Mouse (Mus musculus) limb, embryonic 11.5 days (tissue): ENCODE data around the gene Zfp777. TPM values are rescaled to one million over a fixed set of nuclear protein-coding genes. Genes with fewer than 3 reads are reported as not detected.

Source experiments
- ATAC-seq: fragments of 200-750 bp; cut with Nextera tagmentation; 2 replicates; pipeline ENCODE4 v1.8.0; 2017; ENCODE audit warnings: low read depth; ENCODE audit not compliant: insufficient number of reproducible peaks, low FRiP score, low TSS enrichment
- DNase-seq: peaks from one replicate; pipeline ENCODE4 v3.0.0-alpha.2; 2015; ENCODE audit warnings: low spot score
- H3K27ac ChIP-seq: fragments of 300-500 bp; sonication (generic); replicated peaks from 2 replicates; pipeline ENCODE4 v1.5.1; 2014; ENCODE audit warnings: low read depth, mild to moderate bottlenecking, low read length
- H3K27me3 ChIP-seq: fragments of 300-500 bp; sonication (generic); 2 replicates; pipeline ENCODE4 v1.6.1; 2014; ENCODE audit warnings: mild to moderate bottlenecking, low read length, mixed read lengths; ENCODE audit not compliant: control insufficient read depth, insufficient read depth
- H3K36me3 ChIP-seq: fragments of 300-500 bp; sonication (generic); 2 replicates; pipeline ENCODE4 v1.6.1; 2014; ENCODE audit warnings: mild to moderate bottlenecking, low read length, moderate library complexity, mixed read lengths; ENCODE audit not compliant: control insufficient read depth, insufficient read depth
- H3K4me1 ChIP-seq: fragments of 300-500 bp; sonication (generic); 2 replicates; pipeline ENCODE4 v1.6.1; 2014; ENCODE audit warnings: low read length, mixed read lengths; ENCODE audit not compliant: control insufficient read depth, insufficient read depth
- H3K4me2 ChIP-seq: fragments of 300-500 bp; sonication (generic); 2 replicates; pipeline ENCODE4 v1.6.1; 2014; ENCODE audit warnings: low read depth, mild to moderate bottlenecking, moderate library complexity; ENCODE audit not compliant: severe bottlenecking
- H3K4me3 ChIP-seq: fragments of 300-500 bp; sonication (generic); 2 replicates; pipeline ENCODE4 v1.5.1; 2014; ENCODE audit warnings: low read depth, low read length
- H3K9ac ChIP-seq: fragments of 300-500 bp; sonication (generic); 2 replicates; pipeline ENCODE4 v1.6.1; 2014; ENCODE audit warnings: mild to moderate bottlenecking, low read length
- H3K9me3 ChIP-seq: fragments of 300-500 bp; sonication (generic); 2 replicates; pipeline ENCODE4 v1.6.1; 2016; ENCODE audit warnings: low read length; ENCODE audit not compliant: control insufficient read depth
- WGBS: fragments of 180-500 bp; shearing (Covaris S2); extraction: QIAGEN DNeasy Blood & Tissue Kit; methylation state at CpG from one replicate; pipeline ENCODE4 v1.1.7; 2014; 5-methylcytosine and 5-hydroxymethylcytosine counted together
- polyA plus RNA-seq: library from polyadenylated mRNA; unstranded; fragments of >200 nt; fragmentation: Nextera tagmentation; extraction: Ambion mirVana; gene quantifications from 2 replicates; pipeline ENCODE4 v1.2.1, GENCODE M21; 2014

The Zfp777 gene
- polyA plus RNA-seq, 1 experiment from 2014 or later: 9.3 TPM

GRCm38 (mm10) chr6:48073316-48073715, 24.6 kb upstream of the Zfp777 start:
- 71% methylated on average over 5 of the region's 5 CpGs for WGBS
- Histone ChIP-seq H3K4me3 (no peak overlapping the region), H3K27me3 (no peaks in the 10 kb centered on the region), H3K9ac (no peak overlapping the region), H3K4me1 (no peaks in the 10 kb centered on the region), H3K36me3 (peaks cover 2% of the 10 kb centered on the region; the same call in 1 of the 2 replicates), H3K27ac (no peak overlapping the region), H3K4me2 (no peak overlapping the region), H3K9me3 (no peaks in the 10 kb centered on the region)
- DNase-seq: no peak
- ATAC-seq: no peak

GRCm38 (mm10) chr6:48067492-48067891, 18.8 kb upstream of the Zfp777 start:
- H3K4me1 ChIP-seq: no peaks in the 10 kb centered on the region
- no peak overlapping the region for H3K27ac ChIP-seq
- H3K4me3 ChIP-seq: no peak overlapping the region
- 94% methylated on average over 3 of the region's 3 CpGs for WGBS
- ATAC-seq: no peak
- no peak overlapping the region for H3K9ac ChIP-seq
- DNase-seq: no peak
- peaks cover 26% of the 10 kb centered on the region for H3K36me3 ChIP-seq
- H3K4me2 ChIP-seq: no peak overlapping the region
- H3K27me3 ChIP-seq: no peaks in the 10 kb centered on the region
- no peaks in the 10 kb centered on the region for H3K9me3 ChIP-seq

- H3K27ac ChIP-seq: no peak overlapping the region
- no peaks in the 10 kb centered on the region for H3K27me3 ChIP-seq
- H3K4me2 ChIP-seq: no peak overlapping the region
- no peaks in the 10 kb centered on the region for H3K9me3 ChIP-seq
- no peak overlapping the region for H3K4me3 ChIP-seq
- DNase-seq: no peak
- no peak for ATAC-seq
- WGBS: 94% methylated on average over 6 of the region's 6 CpGs
- peaks cover 27% of the 10 kb centered on the region for H3K36me3 ChIP-seq
- no peak overlapping the region for H3K9ac ChIP-seq
- no peaks in the 10 kb centered on the region for H3K4me1 ChIP-seq
Observed at GRCm38 (mm10) chr6:48065587-48066075, 16.9 kb upstream of the Zfp777 start.

GRCm38 (mm10) chr6:48064451-48064850, 15.7 kb upstream of the Zfp777 start:
- WGBS: 95% methylated on average over 14 of the region's 14 CpGs
- Histone ChIP-seq H3K36me3 (peaks cover 27% of the 10 kb centered on the region), H3K9me3 (no peaks in the 10 kb centered on the region), H3K27me3 (no peaks in the 10 kb centered on the region), H3K4me1 (no peaks in the 10 kb centered on the region), H3K4me3 (no peak overlapping the region), H3K4me2 (no peak overlapping the region), H3K27ac (no peak overlapping the region), H3K9ac (no peak overlapping the region)
- no peak for DNase-seq
- no peak for ATAC-seq

GRCm38 (mm10) chr6:48063940-48064339, 15.2 kb upstream of the Zfp777 start:
- Histone ChIP-seq H3K9me3 (no peaks in the 10 kb centered on the region), H3K27me3 (no peaks in the 10 kb centered on the region), H3K4me3 (no peak overlapping the region), H3K9ac (no peak overlapping the region), H3K36me3 (peaks cover 27% of the 10 kb centered on the region), H3K27ac (no peak overlapping the region), H3K4me1 (no peaks in the 10 kb centered on the region), H3K4me2 (no peak overlapping the region)
- DNase-seq (no peak), ATAC-seq (no peak)
- 95% methylated on average over 28 of the region's 28 CpGs for WGBS

- no peak for DNase-seq
- H3K4me1 ChIP-seq: no peaks in the 10 kb centered on the region
Observed at GRCm38 (mm10) chr6:48060895-48061294, 12.2 kb upstream of the Zfp777 start.

GRCm38 (mm10) chr6:48060421-48060820, 11.7 kb upstream of the Zfp777 start:
- Histone ChIP-seq H3K36me3 (peaks cover 22% of the 10 kb centered on the region), H3K27me3 (no peaks in the 10 kb centered on the region), H3K9ac (no peak overlapping the region), H3K4me2 (no peak overlapping the region), H3K4me1 (no peaks in the 10 kb centered on the region), H3K4me3 (no peak overlapping the region), H3K9me3 (no peaks in the 10 kb centered on the region), H3K27ac (no peak overlapping the region)
- no peak for DNase-seq
- WGBS: 88% methylated on average over 2 of the region's 2 CpGs
- no peak for ATAC-seq

More at GRCm38 (mm10) chr6:48060895-48061294, 12.2 kb upstream of the Zfp777 start:
- H3K27ac ChIP-seq: no peak overlapping the region
- H3K4me3 ChIP-seq: no peak overlapping the region
- 89% methylated on average over 1 of the region's 1 CpGs for WGBS
- no peaks in the 10 kb centered on the region for H3K27me3 ChIP-seq
- no peak overlapping the region for H3K9ac ChIP-seq
- ATAC-seq: no peak
- H3K36me3 ChIP-seq: peaks cover 26% of the 10 kb centered on the region
- H3K4me2 ChIP-seq: no peak overlapping the region
- H3K9me3 ChIP-seq: no peaks in the 10 kb centered on the region

GRCm38 (mm10) chr6:48052136-48052535, 3.4 kb upstream of the Zfp777 start:
- no peak overlapping the region for H3K9ac ChIP-seq
- no peaks in the 10 kb centered on the region for H3K36me3 ChIP-seq
- H3K4me1 ChIP-seq: no peaks in the 10 kb centered on the region
- 78% methylated on average over 6 of the region's 6 CpGs for WGBS
- no peak overlapping the region for H3K4me3 ChIP-seq
- H3K27ac ChIP-seq: no peak overlapping the region
- no peak overlapping the region for H3K4me2 ChIP-seq
- no peak for ATAC-seq
- no peaks in the 10 kb centered on the region for H3K27me3 ChIP-seq
- no peak for DNase-seq
- no peaks in the 10 kb centered on the region for H3K9me3 ChIP-seq

- ATAC-seq (no peak), DNase-seq (no peak)
- H3K9ac ChIP-seq: no peak overlapping the region
- 0 out of 2 replicates have a peak, but pooled peaks cover 2% of the 10 kb centered on the region for H3K4me1 ChIP-seq
- H3K4me2 ChIP-seq: no peak overlapping the region
- no peaks in the 10 kb centered on the region for H3K9me3 ChIP-seq
- H3K4me3 ChIP-seq: no peak overlapping the region
- no peak overlapping the region for H3K27ac ChIP-seq
- 79% methylated on average over 2 of the region's 2 CpGs for WGBS
- H3K36me3 ChIP-seq: no peaks in the 10 kb centered on the region
- no peaks in the 10 kb centered on the region for H3K27me3 ChIP-seq
Observed at GRCm38 (mm10) chr6:48051666-48052065, 3.0 kb upstream of the Zfp777 start.
